Mouse (Mus musculus): ENCODE measurements around the gene Olfr1423. TPM values are rescaled to one million over a fixed set of nuclear protein-coding genes. Genes with fewer than 3 reads are reported as not detected.

Olfr1423 gene
- polyA plus RNA-seq, 1 experiment from 2014 or later, result not detected

DNA sequence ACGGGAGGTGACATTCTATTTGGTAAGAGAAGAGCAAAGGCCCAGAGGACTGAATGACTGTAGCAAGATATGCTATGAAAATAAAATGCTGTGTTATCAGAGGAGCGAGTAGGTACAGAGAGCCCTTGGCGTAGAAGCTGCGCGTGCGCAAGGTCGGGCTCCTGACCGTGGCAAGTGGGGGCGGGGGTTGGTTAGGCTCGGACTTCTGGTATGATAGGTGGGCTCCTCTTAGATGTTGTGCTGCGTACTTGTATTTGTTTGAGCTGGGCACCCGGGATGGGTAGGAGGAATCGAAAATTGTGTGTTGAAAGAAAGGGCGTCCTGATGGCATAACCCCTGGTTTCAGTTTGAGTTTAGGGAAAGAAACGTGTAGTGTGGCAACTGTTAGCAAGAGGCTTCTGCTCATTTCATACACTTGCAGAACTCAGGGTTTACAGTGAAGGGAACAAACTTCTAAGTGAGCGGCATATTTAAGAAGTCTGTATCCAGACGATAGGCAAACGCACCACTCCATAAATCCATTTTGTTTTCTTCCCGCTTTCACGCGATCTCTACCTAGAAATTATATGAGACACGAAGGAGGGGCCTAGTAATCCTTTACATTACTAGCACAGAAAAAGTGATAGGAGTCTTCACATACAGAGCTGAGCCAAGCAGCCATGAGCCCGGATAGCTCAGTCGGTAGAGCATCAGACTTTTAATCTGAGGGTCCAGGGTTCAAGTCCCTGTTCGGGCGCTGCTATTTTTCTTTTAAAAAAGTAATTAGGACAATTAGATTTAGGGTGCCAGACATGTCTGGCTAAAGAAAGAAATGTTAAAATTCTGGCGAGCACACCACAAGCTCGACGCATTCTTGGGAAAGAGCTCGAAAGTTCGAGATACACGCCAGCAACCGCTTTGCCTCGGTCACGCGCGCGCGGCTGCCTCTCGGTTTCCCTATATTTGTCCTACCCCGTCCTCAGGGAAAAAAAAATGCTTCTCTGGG is 35.4 kb downstream of the Olfr1423 start:
- Histone ChIP-seq H3K9me3 (replicated peaks; ENCODE audit: control insufficient read depth, low read length) (no peaks in the 10 kb centered on the region), H3K9ac (replicated peaks; ENCODE audit: low read length) (peak overlapping the region; percentile 37), H3K4me2 (ENCODE audit: low read depth, low read length) (peak overlapping the region; percentile 64), H3K36me3 (replicated peaks; ENCODE audit: control insufficient read depth, insufficient read depth, low read depth, low read length) (no peaks in the 10 kb centered on the region), H3K27ac (replicated peaks; ENCODE audit: low read depth, low read length) (no peak overlapping the region), H3K4me3 (ENCODE audit: low read depth, low read length) (peak overlapping the region; percentile 39), H3K4me1 (ENCODE audit: control insufficient read depth, insufficient read depth, low read length) (no peaks in the 10 kb centered on the region), H3K27me3 (ENCODE audit: control insufficient read depth, insufficient read depth, low read length) (no peaks in the 10 kb centered on the region)
- peak; percentile 51; the same call in 1 of the 2 replicates for ATAC-seq (replicated peaks; ENCODE audit: insufficient number of reproducible peaks, low FRiP score, low TSS enrichment, low read depth)
- WGBS, result under 1% methylated on average over 41 of the region's 41 CpGs
- peak; percentile 96 for DNase-seq (ENCODE audit: low spot score)

DNA sequence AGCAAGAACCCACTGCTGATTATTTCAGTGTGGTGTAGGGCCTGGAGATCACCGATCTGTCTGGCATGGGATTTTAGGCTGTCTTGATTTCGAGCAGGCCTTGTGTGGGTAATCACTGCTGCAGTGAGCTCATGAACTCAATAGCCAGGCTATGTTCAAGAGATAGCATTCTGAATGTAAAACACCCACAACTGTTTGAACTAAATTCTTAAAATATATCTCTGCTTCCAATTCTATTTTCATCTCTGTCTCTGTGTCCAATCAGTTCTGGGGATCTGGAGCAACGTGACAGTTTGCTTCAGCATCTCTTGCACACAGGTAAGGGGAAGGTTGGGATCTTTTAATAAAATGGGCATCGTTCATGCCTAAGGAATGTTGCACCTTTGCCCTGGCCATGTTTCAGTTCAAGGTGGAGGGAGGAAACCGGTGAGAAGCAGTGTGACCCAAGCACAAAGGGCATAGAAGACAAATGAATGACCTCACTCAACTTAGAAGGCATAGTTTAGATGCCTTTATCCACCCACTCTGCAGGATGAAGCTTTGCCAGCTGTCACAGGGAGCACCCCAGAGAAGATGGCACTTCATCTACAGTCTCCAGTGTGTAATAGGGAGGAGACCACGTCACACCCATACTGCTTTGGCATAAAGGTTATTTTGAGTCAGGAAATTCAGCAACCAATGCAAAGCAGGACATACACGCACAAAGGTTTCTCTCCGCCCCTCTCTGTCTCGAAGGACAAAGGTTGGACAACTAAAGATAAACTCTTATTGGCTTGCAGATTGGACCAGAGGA is 36.7 kb downstream of the Olfr1423 start:
- Histone ChIP-seq H3K9me3 (replicated peaks; ENCODE audit: control insufficient read depth, low read length) (no peaks in the 10 kb centered on the region), H3K4me1 (ENCODE audit: control insufficient read depth, insufficient read depth, low read length) (no peaks in the 10 kb centered on the region), H3K4me2 (ENCODE audit: low read depth, low read length) (peak overlapping the region; percentile 30; the same call in 1 of the 2 replicates), H3K36me3 (replicated peaks; ENCODE audit: control insufficient read depth, insufficient read depth, low read depth, low read length) (no peaks in the 10 kb centered on the region), H3K27ac (replicated peaks; ENCODE audit: low read depth, low read length) (no peak overlapping the region), H3K4me3 (ENCODE audit: low read depth, low read length) (peak overlapping the region; percentile 39; the same call in 1 of the 2 replicates), H3K9ac (replicated peaks; ENCODE audit: low read length) (no peak overlapping the region), H3K27me3 (ENCODE audit: control insufficient read depth, insufficient read depth, low read length) (no peaks in the 10 kb centered on the region)
- no peak for ATAC-seq (replicated peaks; ENCODE audit: insufficient number of reproducible peaks, low FRiP score, low TSS enrichment, low read depth)
- WGBS, result 63% methylated on average over 9 of the region's 9 CpGs
- peak; percentile 4 for DNase-seq (ENCODE audit: low spot score)

DNA sequence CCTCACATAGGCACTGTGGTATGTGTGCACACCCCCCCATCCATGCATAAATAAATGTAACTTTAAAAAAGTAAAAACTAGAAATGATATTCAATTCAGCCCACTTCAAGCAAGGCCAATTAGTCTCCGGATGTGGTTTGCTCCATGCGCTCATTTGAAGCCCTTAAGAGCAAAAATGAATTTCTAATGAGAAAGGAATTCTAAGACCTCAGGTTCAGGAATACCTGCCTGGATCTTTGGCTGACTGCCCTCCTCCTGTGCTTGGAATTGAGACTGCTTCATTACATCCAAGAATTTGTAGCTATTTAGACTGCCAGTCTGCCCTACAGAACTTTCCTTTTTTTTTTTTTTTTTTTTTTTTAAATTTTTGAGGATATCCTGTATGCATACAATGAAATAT is 37.5 kb downstream of the Olfr1423 start:
- H3K27ac ChIP-seq (replicated peaks; ENCODE audit: low read depth, low read length), result no peak overlapping the region
- H3K9ac ChIP-seq (replicated peaks; ENCODE audit: low read length), result no peak overlapping the region
- 88% methylated on average over 2 of the region's 2 CpGs for WGBS
- no peak for DNase-seq (ENCODE audit: low spot score)
- H3K36me3 ChIP-seq (replicated peaks; ENCODE audit: control insufficient read depth, insufficient read depth, low read depth, low read length), result no peaks in the 10 kb centered on the region
- no peak overlapping the region for H3K4me3 ChIP-seq (ENCODE audit: low read depth, low read length)
- no peak overlapping the region for H3K4me2 ChIP-seq (ENCODE audit: low read depth, low read length)
- no peaks in the 10 kb centered on the region for H3K27me3 ChIP-seq (ENCODE audit: control insufficient read depth, insufficient read depth, low read length)
- no peaks in the 10 kb centered on the region for H3K4me1 ChIP-seq (ENCODE audit: control insufficient read depth, insufficient read depth, low read length)
- H3K9me3 ChIP-seq (replicated peaks; ENCODE audit: control insufficient read depth, low read length), result no peaks in the 10 kb centered on the region
- no peak for ATAC-seq (replicated peaks; ENCODE audit: insufficient number of reproducible peaks, low FRiP score, low TSS enrichment, low read depth)

DNA sequence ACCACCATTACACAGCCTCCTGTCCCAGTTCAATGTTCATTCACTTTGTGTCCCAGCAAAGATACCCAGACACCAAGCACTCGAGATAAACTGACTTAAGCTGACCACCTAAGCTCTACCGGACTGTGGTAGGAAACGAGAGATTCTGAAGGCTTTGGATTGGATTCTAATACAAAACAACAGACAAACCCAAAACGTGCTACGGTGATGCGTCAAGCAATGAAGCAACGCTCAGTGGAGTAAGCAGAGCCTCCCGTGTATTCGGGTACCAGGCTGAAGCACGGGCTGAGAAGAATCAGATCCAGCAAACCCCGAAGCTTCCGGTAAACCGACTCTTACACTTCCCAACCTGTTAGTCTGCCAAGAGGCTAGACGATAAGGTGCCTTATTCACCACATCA is 38.3 kb downstream of the Olfr1423 start:
- 0 out of 2 replicates have a peak overlapping the region, but pooled peaks have one; percentile 5 for H3K4me3 ChIP-seq (ENCODE audit: low read depth, low read length)
- 48% methylated on average over 14 of the region's 14 CpGs for WGBS

DNA sequence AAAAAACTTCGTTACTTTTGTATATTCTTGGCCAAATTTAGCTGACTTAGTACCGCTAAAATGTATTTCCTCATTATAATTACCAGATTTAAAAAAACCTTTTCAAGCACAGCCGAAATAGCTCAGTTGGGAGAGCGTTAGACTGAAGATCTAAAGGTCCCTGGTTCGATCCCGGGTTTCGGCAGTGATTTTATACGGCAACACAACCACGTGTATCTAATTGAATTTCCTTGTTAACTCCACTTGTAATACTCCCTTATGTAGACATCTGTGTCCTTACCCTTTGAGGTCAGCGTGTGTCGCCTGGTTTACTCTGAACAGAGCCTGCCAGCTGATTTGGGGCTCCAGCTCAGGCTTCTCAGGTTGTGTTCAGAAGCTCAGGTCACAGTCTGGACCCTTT is 39.0 kb downstream of the Olfr1423 start:
- peak; percentile 69 for ATAC-seq (replicated peaks; ENCODE audit: insufficient number of reproducible peaks, low FRiP score, low TSS enrichment, low read depth)
- 3% methylated on average over 11 of the region's 11 CpGs for WGBS
- H3K4me2 ChIP-seq (ENCODE audit: low read depth, low read length), result peak overlapping the region; percentile 23; the same call in 1 of the 2 replicates
- no peaks in the 10 kb centered on the region for H3K9me3 ChIP-seq (replicated peaks; ENCODE audit: control insufficient read depth, low read length)
- no peaks in the 10 kb centered on the region for H3K36me3 ChIP-seq (replicated peaks; ENCODE audit: control insufficient read depth, insufficient read depth, low read depth, low read length)
- H3K4me1 ChIP-seq (ENCODE audit: control insufficient read depth, insufficient read depth, low read length), result no peaks in the 10 kb centered on the region
- no peak overlapping the region for H3K4me3 ChIP-seq (ENCODE audit: low read depth, low read length)
- H3K27ac ChIP-seq (replicated peaks; ENCODE audit: low read depth, low read length), result no peak overlapping the region
- peak; percentile 86 for DNase-seq (ENCODE audit: low spot score)
- no peak overlapping the region for H3K9ac ChIP-seq (replicated peaks; ENCODE audit: low read length)
- no peaks in the 10 kb centered on the region for H3K27me3 ChIP-seq (ENCODE audit: control insufficient read depth, insufficient read depth, low read length)

More for the DNA sequence above, 38.3 kb downstream of the Olfr1423 start:
- H3K27ac ChIP-seq (replicated peaks; ENCODE audit: low read depth, low read length), result no peak overlapping the region
- no peak overlapping the region for H3K4me2 ChIP-seq (ENCODE audit: low read depth, low read length)
- no peaks in the 10 kb centered on the region for H3K27me3 ChIP-seq (ENCODE audit: control insufficient read depth, insufficient read depth, low read length)
- DNase-seq (ENCODE audit: low spot score) (no peak), ATAC-seq (replicated peaks; ENCODE audit: insufficient number of reproducible peaks, low FRiP score, low TSS enrichment, low read depth) (no peak)
- no peak overlapping the region for H3K9ac ChIP-seq (replicated peaks; ENCODE audit: low read length)
- no peaks in the 10 kb centered on the region for H3K4me1 ChIP-seq (ENCODE audit: control insufficient read depth, insufficient read depth, low read length)
- no peaks in the 10 kb centered on the region for H3K9me3 ChIP-seq (replicated peaks; ENCODE audit: control insufficient read depth, low read length)
- H3K36me3 ChIP-seq (replicated peaks; ENCODE audit: control insufficient read depth, insufficient read depth, low read depth, low read length), result no peaks in the 10 kb centered on the region

DNA sequence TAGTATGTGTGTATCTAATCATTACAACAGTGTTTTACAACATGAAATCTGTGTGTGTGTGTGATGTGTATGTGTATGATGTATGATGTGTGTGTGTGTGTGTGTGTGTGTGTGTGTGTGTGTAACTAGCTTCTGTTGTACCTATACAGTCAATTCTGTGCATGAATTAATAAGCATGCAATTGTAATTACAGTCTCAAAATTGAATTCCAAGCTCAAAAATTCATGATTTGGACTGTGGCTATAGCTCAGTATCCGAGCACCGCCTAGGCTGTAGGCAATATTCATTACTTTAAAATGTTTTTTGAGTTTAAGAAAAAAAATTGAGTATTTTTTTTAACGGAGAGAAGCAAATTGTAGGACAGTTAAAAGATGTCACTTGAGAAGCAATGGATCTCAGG is 39.4 kb downstream of the Olfr1423 start:
- H3K4me2 ChIP-seq (ENCODE audit: low read depth, low read length), result no peak overlapping the region
- no peak overlapping the region for H3K9ac ChIP-seq (replicated peaks; ENCODE audit: low read length)
- H3K4me1 ChIP-seq (ENCODE audit: control insufficient read depth, insufficient read depth, low read length), result no peaks in the 10 kb centered on the region
- no peak overlapping the region for H3K27ac ChIP-seq (replicated peaks; ENCODE audit: low read depth, low read length)
- H3K4me3 ChIP-seq (ENCODE audit: low read depth, low read length), result no peak overlapping the region
- WGBS, result 17% methylated on average over 3 of the region's 3 CpGs
- H3K9me3 ChIP-seq (replicated peaks; ENCODE audit: control insufficient read depth, low read length), result no peaks in the 10 kb centered on the region
- DNase-seq (ENCODE audit: low spot score) (no peak), ATAC-seq (replicated peaks; ENCODE audit: insufficient number of reproducible peaks, low FRiP score, low TSS enrichment, low read depth) (no peak)
- H3K27me3 ChIP-seq (ENCODE audit: control insufficient read depth, insufficient read depth, low read length), result no peaks in the 10 kb centered on the region
- no peaks in the 10 kb centered on the region for H3K36me3 ChIP-seq (replicated peaks; ENCODE audit: control insufficient read depth, insufficient read depth, low read depth, low read length)

DNA sequence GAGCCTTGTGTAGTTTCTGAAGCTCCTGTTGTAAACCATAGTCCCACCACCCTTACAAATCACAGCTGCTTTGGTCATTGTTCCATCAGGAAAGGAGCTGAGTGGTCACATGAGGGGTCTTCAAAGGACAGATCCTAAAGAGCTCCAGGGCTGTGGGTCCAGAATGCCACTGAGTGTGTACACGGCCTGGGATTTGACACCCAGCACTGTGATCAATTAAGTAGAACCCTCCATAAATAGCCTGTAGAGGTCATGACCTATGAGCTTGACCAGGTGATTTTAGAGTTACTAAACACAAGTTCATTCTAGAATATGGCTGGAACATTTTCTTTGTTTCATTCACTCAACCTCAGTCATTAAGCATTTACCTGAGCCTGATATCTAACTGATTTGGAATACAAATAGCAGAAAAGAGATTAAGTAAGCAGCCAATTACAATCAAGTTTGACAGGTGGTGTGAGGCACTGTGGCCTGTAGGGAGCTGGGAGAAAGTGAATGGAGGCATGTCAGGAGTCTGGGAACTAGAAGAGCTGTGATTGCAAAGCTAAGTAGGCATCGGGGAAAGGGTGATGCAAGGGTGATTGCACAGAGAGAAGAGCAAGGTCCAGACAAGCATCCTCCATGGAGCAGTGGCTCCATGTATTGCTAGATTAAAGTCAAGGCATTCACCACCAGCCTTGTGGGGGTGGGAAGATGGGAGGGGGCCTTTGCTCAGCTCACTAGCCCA is 45.2 kb downstream of the Olfr1423 start:
- Histone ChIP-seq H3K4me3 (ENCODE audit: low read depth, low read length) (no peak overlapping the region), H3K4me2 (ENCODE audit: low read depth, low read length) (no peak overlapping the region), H3K36me3 (replicated peaks; ENCODE audit: control insufficient read depth, insufficient read depth, low read depth, low read length) (peaks cover 4% of the 10 kb centered on the region), H3K9ac (replicated peaks; ENCODE audit: low read length) (no peak overlapping the region), H3K9me3 (replicated peaks; ENCODE audit: control insufficient read depth, low read length) (no peaks in the 10 kb centered on the region), H3K27ac (replicated peaks; ENCODE audit: low read depth, low read length) (no peak overlapping the region), H3K4me1 (ENCODE audit: control insufficient read depth, insufficient read depth, low read length) (no peaks in the 10 kb centered on the region), H3K27me3 (ENCODE audit: control insufficient read depth, insufficient read depth, low read length) (no peaks in the 10 kb centered on the region)
- DNase-seq (ENCODE audit: low spot score) (no peak), ATAC-seq (replicated peaks; ENCODE audit: insufficient number of reproducible peaks, low FRiP score, low TSS enrichment, low read depth) (no peak)
- WGBS, result 65% methylated on average over 2 of the region's 2 CpGs

Data from embryonic facial prominence, embryonic 11.5 days (tissue).